In genomic region chr1:166843397-166843877, GRCm38 (mm10) we compare ENCODE assay signal across 9 mouse cellular contexts.
DNase-seq lines count a peak whose midpoint lies in the region; ATAC-seq lines count a peak whose summit lies in the region.
"Had no signal": no experiment of that assay in that cellular context is flagged by ENCODE, and none has a peak within 500 bp of the region (broad histone marks: within the 10 kb centered on the region; RNA-seq: fewer than 3 reads in every experiment).

No protein-coding gene starts in this region.

- no peaks in the 10 kb centered on the region for H3K4me1 ChIP-seq in brown adipose tissue, adult 24 weeks (ENCODE audit: control insufficient read depth, insufficient read depth, insufficient read length, low read length)
- H3K4me1 ChIP-seq in limb, embryonic 12.5 days (replicated peaks) = peaks cover 12% of the 10 kb centered on the region

- peak overlapping the region; percentile 43 for H3K4me2 ChIP-seq in limb, embryonic 12.5 days

- H3K27me3 ChIP-seq in limb, embryonic 12.5 days = no peaks in the 10 kb centered on the region

- H3K36me3 ChIP-seq in limb, embryonic 12.5 days = no peaks in the 10 kb centered on the region

- H3K27ac ChIP-seq in brown adipose tissue, adult 24 weeks (replicated peaks; ENCODE audit: low read depth, low read length) = no peak overlapping the region
- H3K27ac ChIP-seq in limb, embryonic 12.5 days = no peak overlapping the region
- H3K27ac ChIP-seq: heart, adult 2 months had no signal

- no peaks in the 10 kb centered on the region for H3K9me3 ChIP-seq in limb, embryonic 12.5 days

- H3K9ac ChIP-seq in limb, embryonic 12.5 days (replicated peaks) = no peak overlapping the region

- H3K4me3 ChIP-seq in brown adipose tissue, adult 24 weeks (ENCODE audit: insufficient read depth, low read depth, low read length) = peak overlapping the region; percentile 31; the same call in 1 of the 2 replicates
- no peak overlapping the region; the same call in 1 of the 2 replicates for H3K4me3 ChIP-seq in limb, embryonic 12.5 days (replicated peaks)
- H3K4me3 ChIP-seq: heart, adult 2 months had no signal

- no peak for ATAC-seq in limb, embryonic 12.5 days (ENCODE audit: insufficient number of reproducible peaks, insufficient read depth, low FRiP score, low TSS enrichment, low read depth)

- 6% methylated on average over 11 of the region's 11 CpGs for WGBS in limb, embryonic 12.5 days

- intact Hi-C loops in heart, postnatal 14 days (cut with DNase I) = no loop called here

- DNase-seq in heart, adult 18-20 months = peak; percentile 7 to 28
- no peak for DNase-seq in heart, adult 9 months (ENCODE audit: low spot score in 2 of 2)
- DNase-seq in heart, postnatal 14 days = peak; percentile 7 to 8
- peak; percentile 65 for DNase-seq in retina, postnatal 1 day
- no peak for DNase-seq in gastrocnemius, adult 18-20 months (ENCODE audit: low spot score)
- no peak for DNase-seq in spleen, postnatal 36 days (ENCODE audit: low spot score in 2 of 2)

Comparison
In these comparisons a context has a peak if more than half of its experiments do, and no peak if none do; other contexts are left out.
1. DNase-seq: peak in heart, adult 18-20 months (2 of 2), heart, postnatal 14 days (2 of 2) and retina, postnatal 1 day (single experiment); none in heart, adult 9 months (0 of 2), gastrocnemius, adult 18-20 months (single experiment) and spleen, postnatal 36 days (0 of 2).